Mouse (Mus musculus): ENCODE data around the gene Mical2. TPM values are rescaled to one million over a fixed set of nuclear protein-coding genes. Genes with fewer than 3 reads are reported as not detected.

The Mical2 gene
- polyA plus RNA-seq, 1 experiment from 2014 or later: 2.7 TPM

GRCm38 (mm10) chr7:112216720-112217119, 8.9 kb upstream of the Mical2 start:
- H3K4me3 ChIP-seq (ENCODE audit: low read depth, low read length): no peak overlapping the region
- H3K9ac ChIP-seq (replicated peaks): no peak overlapping the region
- ATAC-seq (no peak), DNase-seq (no peak)
- WGBS (ENCODE audit: insufficient replicate concordance): 70% methylated on average over 5 of the region's 5 CpGs
- H3K4me1 ChIP-seq (ENCODE audit: insufficient read depth): no peaks in the 10 kb centered on the region
- no peaks in the 10 kb centered on the region for H3K36me3 ChIP-seq (replicated peaks; ENCODE audit: insufficient read depth, low read length)
- no peak overlapping the region for H3K27ac ChIP-seq (ENCODE audit: low read depth)
- TF ChIP-seq EP300 (IDR thresholded peaks at IDR 0.05; ENCODE audit: low read depth): no peak
- no peak for TF ChIP-seq CTCF (IDR thresholded peaks at IDR 0.05; ENCODE audit: low read depth)
- H3K9me3 ChIP-seq (ENCODE audit: low read length): no peaks in the 10 kb centered on the region
- H3K4me2 ChIP-seq (ENCODE audit: low read depth, low read length): no peak overlapping the region
- H3K27me3 ChIP-seq (ENCODE audit: insufficient read depth, low read length): no peaks in the 10 kb centered on the region

DNA sequence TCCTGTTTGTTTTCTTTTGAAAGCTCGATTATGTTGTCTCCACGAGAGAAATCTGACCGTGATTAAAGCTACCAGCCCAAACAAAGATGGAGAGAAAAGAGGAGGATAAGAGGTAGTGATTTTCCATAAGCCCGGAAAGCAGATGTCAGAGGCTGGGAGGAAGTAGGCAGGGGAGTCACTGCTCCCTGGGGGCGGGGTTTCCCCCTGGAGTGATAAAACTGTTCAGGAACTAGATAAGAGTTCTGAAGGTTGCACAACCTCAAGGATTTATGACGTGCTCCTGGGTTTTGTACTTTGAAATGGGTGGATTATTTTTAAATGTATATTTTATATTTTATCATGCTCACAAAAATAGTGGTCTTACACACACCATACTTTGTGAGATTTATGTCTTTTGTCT, 8.4 kb upstream of the Mical2 start:
- TF ChIP-seq CTCF (IDR thresholded peaks at IDR 0.05; ENCODE audit: low read depth) (no peak), EP300 (IDR thresholded peaks at IDR 0.05; ENCODE audit: low read depth) (no peak)
- Histone ChIP-seq H3K27ac (ENCODE audit: low read depth) (no peak overlapping the region), H3K4me3 (ENCODE audit: low read depth, low read length) (no peak overlapping the region), H3K4me2 (ENCODE audit: low read depth, low read length) (no peak overlapping the region), H3K9me3 (ENCODE audit: low read length) (no peaks in the 10 kb centered on the region), H3K4me1 (ENCODE audit: insufficient read depth) (no peaks in the 10 kb centered on the region), H3K27me3 (ENCODE audit: insufficient read depth, low read length) (no peaks in the 10 kb centered on the region), H3K36me3 (replicated peaks; ENCODE audit: insufficient read depth, low read length) (no peaks in the 10 kb centered on the region), H3K9ac (replicated peaks) (no peak overlapping the region)
- DNase-seq: peak; percentile 33
- WGBS (ENCODE audit: insufficient replicate concordance): 11% methylated on average over 6 of the region's 6 CpGs
- ATAC-seq: no peak

- Histone ChIP-seq H3K36me3 (replicated peaks; ENCODE audit: insufficient read depth, low read length) (no peaks in the 10 kb centered on the region), H3K27ac (ENCODE audit: low read depth) (no peak overlapping the region), H3K9me3 (ENCODE audit: low read length) (no peaks in the 10 kb centered on the region), H3K4me1 (ENCODE audit: insufficient read depth) (peaks cover 9% of the 10 kb centered on the region), H3K9ac (replicated peaks) (no peak overlapping the region), H3K4me3 (ENCODE audit: low read depth, low read length) (no peak overlapping the region), H3K4me2 (ENCODE audit: low read depth, low read length) (no peak overlapping the region), H3K27me3 (ENCODE audit: insufficient read depth, low read length) (no peaks in the 10 kb centered on the region)
- TF ChIP-seq CTCF (IDR thresholded peaks at IDR 0.05; ENCODE audit: low read depth): no peak
- TF ChIP-seq EP300 (IDR thresholded peaks at IDR 0.05; ENCODE audit: low read depth): no peak
- no peak for ATAC-seq
- 55% methylated on average over 7 of the region's 7 CpGs for WGBS (ENCODE audit: insufficient replicate concordance)
- no peak for DNase-seq
These were observed 2.7 kb upstream of the Mical2 start for GRCm38 (mm10) chr7:112222733-112223524.

GRCm38 (mm10) chr7:112224854-112225253, 802 bp upstream of the Mical2 start:
- DNase-seq: no peak
- H3K27ac ChIP-seq (ENCODE audit: low read depth): no peak overlapping the region
- H3K4me1 ChIP-seq (ENCODE audit: insufficient read depth): peaks cover 9% of the 10 kb centered on the region
- H3K9ac ChIP-seq (replicated peaks): no peak overlapping the region
- ATAC-seq: no peak
- no peak overlapping the region for H3K4me2 ChIP-seq (ENCODE audit: low read depth, low read length)
- H3K4me3 ChIP-seq (ENCODE audit: low read depth, low read length): no peak overlapping the region
- H3K9me3 ChIP-seq (ENCODE audit: low read length): no peaks in the 10 kb centered on the region
- TF ChIP-seq EP300 (IDR thresholded peaks at IDR 0.05; ENCODE audit: low read depth) (no peak), CTCF (IDR thresholded peaks at IDR 0.05; ENCODE audit: low read depth) (no peak)
- no peaks in the 10 kb centered on the region for H3K27me3 ChIP-seq (ENCODE audit: insufficient read depth, low read length)
- WGBS (ENCODE audit: insufficient replicate concordance): 79% methylated on average over 12 of the region's 12 CpGs
- no peaks in the 10 kb centered on the region for H3K36me3 ChIP-seq (replicated peaks; ENCODE audit: insufficient read depth, low read length)

GRCm38 (mm10) chr7:112226446-112227265, 1.0 kb downstream of the Mical2 start:
- Histone ChIP-seq H3K9me3 (ENCODE audit: low read length) (no peaks in the 10 kb centered on the region), H3K36me3 (replicated peaks; ENCODE audit: insufficient read depth, low read length) (no peaks in the 10 kb centered on the region), H3K4me1 (ENCODE audit: insufficient read depth) (peaks cover 9% of the 10 kb centered on the region), H3K4me2 (ENCODE audit: low read depth, low read length) (peak overlapping the region; percentile 90), H3K27me3 (ENCODE audit: insufficient read depth, low read length) (no peaks in the 10 kb centered on the region), H3K9ac (replicated peaks) (peak overlapping the region; percentile 72), H3K27ac (ENCODE audit: low read depth) (no peak overlapping the region), H3K4me3 (ENCODE audit: low read depth, low read length) (peak overlapping the region; percentile 62)
- TF ChIP-seq EP300 (IDR thresholded peaks at IDR 0.05; ENCODE audit: low read depth) (no peak), CTCF (IDR thresholded peaks at IDR 0.05; ENCODE audit: low read depth) (no peak)
- ATAC-seq: no peak
- WGBS (ENCODE audit: insufficient replicate concordance): 18% methylated on average over 24 of the region's 24 CpGs
- peak; percentile 43 for DNase-seq

- Histone ChIP-seq H3K4me2 (ENCODE audit: low read depth, low read length) (peak overlapping the region; percentile 90), H3K4me1 (ENCODE audit: insufficient read depth) (peaks cover 9% of the 10 kb centered on the region), H3K27ac (ENCODE audit: low read depth) (no peak overlapping the region), H3K9me3 (ENCODE audit: low read length) (no peaks in the 10 kb centered on the region), H3K4me3 (ENCODE audit: low read depth, low read length) (peak overlapping the region; percentile 62; the same call in 1 of the 2 replicates), H3K27me3 (ENCODE audit: insufficient read depth, low read length) (no peaks in the 10 kb centered on the region), H3K9ac (replicated peaks) (peak overlapping the region; percentile 72; the same call in 1 of the 2 replicates), H3K36me3 (replicated peaks; ENCODE audit: insufficient read depth, low read length) (no peaks in the 10 kb centered on the region)
- 80% methylated on average over 6 of the region's 6 CpGs for WGBS (ENCODE audit: insufficient replicate concordance)
- DNase-seq (no peak), ATAC-seq (no peak)
- TF ChIP-seq CTCF (IDR thresholded peaks at IDR 0.05; ENCODE audit: low read depth) (no peak), EP300 (IDR thresholded peaks at IDR 0.05; ENCODE audit: low read depth) (no peak)
These were observed 1.6 kb downstream of the Mical2 start for GRCm38 (mm10) chr7:112227266-112227562.

All from liver, postnatal 0 days (tissue).